Mouse (Mus musculus): ENCODE measurements at regions not wholly inside any gene's neighbourhood (a gene's known extent, or its start where the extent isn't known, plus 50 kb on each side); places are given as distances from the start of the nearest gene placed in this dataset.
A peak's percentile ranks its signal among the peaks of the same experiment; 100 is the strongest.

GRCm38 (mm10) chr14:78225677-78226076, 82.2 kb downstream of the Tnfsf11 start:
- Histone ChIP-seq H3K36me3 (ENCODE audit: control insufficient read depth, insufficient read depth) (no peaks in the 10 kb centered on the region), H3K4me1 (replicated peaks; ENCODE audit: control insufficient read depth, insufficient read depth, low read length) (no peaks in the 10 kb centered on the region), H3K4me2 (replicated peaks; ENCODE audit: low read depth) (no peak overlapping the region), H3K9ac (ENCODE audit: low read depth, low read length) (no peak overlapping the region), H3K27ac (ENCODE audit: low read depth, low read length) (no peak overlapping the region), H3K27me3 (replicated peaks; ENCODE audit: control insufficient read depth, insufficient read depth, low read length) (no peaks in the 10 kb centered on the region), H3K4me3 (ENCODE audit: low read depth, low read length) (no peak overlapping the region), H3K9me3 (ENCODE audit: control insufficient read depth) (no peaks in the 10 kb centered on the region)
- no peak for TF ChIP-seq CTCF (IDR thresholded peaks at IDR 0.05; ENCODE audit: low read depth)
- ATAC-seq: no peak
- WGBS: 60% methylated on average over 4 of the region's 4 CpGs

DNA sequence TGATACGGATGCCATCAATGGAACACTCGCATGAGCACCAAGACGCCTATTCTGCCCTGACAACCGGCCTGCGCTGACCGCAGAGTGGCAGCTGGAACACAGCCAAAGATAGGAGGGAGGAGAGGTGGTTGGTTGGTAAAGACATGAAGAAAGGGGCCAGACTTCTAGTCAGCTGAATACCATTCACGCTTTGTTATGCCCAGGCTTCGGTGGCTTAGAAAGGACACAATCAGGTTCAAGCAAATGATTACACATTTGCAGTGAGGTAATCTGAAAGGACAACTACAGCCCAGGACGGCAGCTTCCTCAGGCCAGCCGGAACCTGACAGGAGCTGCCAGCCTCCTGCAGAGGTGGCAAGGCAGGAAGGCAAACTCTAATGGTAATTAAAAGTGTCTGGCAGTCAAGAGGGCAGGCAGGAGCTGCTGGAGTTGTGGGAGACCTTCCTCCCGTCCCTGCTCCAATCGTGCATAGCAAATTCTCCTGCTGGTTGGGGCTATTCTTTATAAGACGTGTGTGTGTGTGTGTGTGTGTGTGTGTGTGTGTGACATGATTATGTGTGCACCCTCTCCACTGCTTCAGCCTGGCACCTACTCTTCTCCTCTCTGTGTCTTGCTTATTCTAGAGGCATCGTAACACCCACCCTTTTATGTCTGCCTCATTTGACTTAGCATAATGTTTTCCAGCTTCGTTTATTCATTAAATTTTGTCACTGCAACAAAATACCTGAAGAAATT, 91.4 kb downstream of the Tnfsf11 start:
- 33% methylated on average over 15 of the region's 15 CpGs for WGBS
- Histone ChIP-seq H3K36me3 (ENCODE audit: control insufficient read depth, insufficient read depth) (no peaks in the 10 kb centered on the region), H3K27ac (ENCODE audit: low read depth, low read length) (no peak overlapping the region), H3K4me2 (replicated peaks; ENCODE audit: low read depth) (no peak overlapping the region), H3K4me1 (replicated peaks; ENCODE audit: control insufficient read depth, insufficient read depth, low read length) (no peaks in the 10 kb centered on the region), H3K4me3 (ENCODE audit: low read depth, low read length) (no peak overlapping the region), H3K9me3 (ENCODE audit: control insufficient read depth) (no peaks in the 10 kb centered on the region), H3K9ac (ENCODE audit: low read depth, low read length) (no peak overlapping the region), H3K27me3 (replicated peaks; ENCODE audit: control insufficient read depth, insufficient read depth, low read length) (no peaks in the 10 kb centered on the region)
- no peak for TF ChIP-seq CTCF (IDR thresholded peaks at IDR 0.05; ENCODE audit: low read depth)
- ATAC-seq: no peak

- H3K4me2 ChIP-seq (replicated peaks; ENCODE audit: low read depth): no peak overlapping the region
- no peaks in the 10 kb centered on the region for H3K27me3 ChIP-seq (replicated peaks; ENCODE audit: control insufficient read depth, insufficient read depth, low read length)
- WGBS: 67% methylated on average over 4 of the region's 4 CpGs
- H3K36me3 ChIP-seq (ENCODE audit: control insufficient read depth, insufficient read depth): no peaks in the 10 kb centered on the region
- no peaks in the 10 kb centered on the region for H3K4me1 ChIP-seq (replicated peaks; ENCODE audit: control insufficient read depth, insufficient read depth, low read length)
- ATAC-seq: no peak
- H3K9ac ChIP-seq (ENCODE audit: low read depth, low read length): no peak overlapping the region
- TF ChIP-seq CTCF (IDR thresholded peaks at IDR 0.05; ENCODE audit: low read depth): no peak
- no peaks in the 10 kb centered on the region for H3K9me3 ChIP-seq (ENCODE audit: control insufficient read depth)
- no peak overlapping the region for H3K4me3 ChIP-seq (ENCODE audit: low read depth, low read length)
- H3K27ac ChIP-seq (ENCODE audit: low read depth, low read length): no peak overlapping the region
Observed at GRCm38 (mm10) chr14:78215491-78215890, 92.4 kb downstream of the Tnfsf11 start.

- TF ChIP-seq CTCF (IDR thresholded peaks at IDR 0.05; ENCODE audit: low read depth): no peak
- Histone ChIP-seq H3K9ac (ENCODE audit: low read depth, low read length) (no peak overlapping the region), H3K9me3 (ENCODE audit: control insufficient read depth) (no peaks in the 10 kb centered on the region), H3K4me3 (ENCODE audit: low read depth, low read length) (no peak overlapping the region), H3K27me3 (replicated peaks; ENCODE audit: control insufficient read depth, insufficient read depth, low read length) (no peaks in the 10 kb centered on the region), H3K4me1 (replicated peaks; ENCODE audit: control insufficient read depth, insufficient read depth, low read length) (no peaks in the 10 kb centered on the region), H3K36me3 (ENCODE audit: control insufficient read depth, insufficient read depth) (no peaks in the 10 kb centered on the region), H3K27ac (ENCODE audit: low read depth, low read length) (no peak overlapping the region), H3K4me2 (replicated peaks; ENCODE audit: low read depth) (no peak overlapping the region)
- whole genome bisulfite sequencing: 91% methylated on average over 4 of the region's 4 CpGs
- no peak for ATAC-seq
Observed at GRCm38 (mm10) chr14:78204566-78204863, 103.3 kb downstream of the Tnfsf11 start.

- Histone ChIP-seq H3K4me1 (replicated peaks; ENCODE audit: control insufficient read depth, insufficient read depth, low read length) (no peaks in the 10 kb centered on the region), H3K36me3 (ENCODE audit: control insufficient read depth, insufficient read depth) (no peaks in the 10 kb centered on the region), H3K27me3 (replicated peaks; ENCODE audit: control insufficient read depth, insufficient read depth, low read length) (no peaks in the 10 kb centered on the region), H3K9me3 (ENCODE audit: control insufficient read depth) (no peaks in the 10 kb centered on the region), H3K4me2 (replicated peaks; ENCODE audit: low read depth) (no peak overlapping the region), H3K4me3 (ENCODE audit: low read depth, low read length) (no peak overlapping the region), H3K9ac (ENCODE audit: low read depth, low read length) (no peak overlapping the region), H3K27ac (ENCODE audit: low read depth, low read length) (no peak overlapping the region)
- 83% methylated on average over 15 of the region's 15 CpGs for WGBS
- no peak for ATAC-seq
- no peak for TF ChIP-seq CTCF (IDR thresholded peaks at IDR 0.05; ENCODE audit: low read depth)
Observed at GRCm38 (mm10) chr14:78203726-78204565, 103.9 kb downstream of the Tnfsf11 start.

DNA sequence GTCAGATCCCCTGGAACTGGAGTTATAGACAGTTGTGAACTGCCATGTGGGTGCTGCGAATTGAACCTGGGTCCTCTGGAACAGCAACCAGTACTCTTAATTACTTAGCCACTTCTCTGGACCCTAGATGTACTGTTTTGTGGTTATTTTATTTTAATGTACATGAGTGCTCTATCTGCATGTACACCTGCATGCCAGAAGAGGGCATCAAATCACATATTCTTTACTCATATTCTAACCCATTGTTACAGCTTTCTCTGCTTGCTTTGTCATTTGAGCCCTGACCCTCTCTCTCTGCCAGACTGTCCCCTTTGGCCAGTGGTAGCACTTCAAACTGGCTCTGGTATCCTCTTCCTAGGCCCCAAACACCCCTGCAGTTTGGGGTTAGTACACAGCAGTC, 105.1 kb downstream of the Tnfsf11 start:
- no peaks in the 10 kb centered on the region for H3K27me3 ChIP-seq (replicated peaks; ENCODE audit: control insufficient read depth, insufficient read depth, low read length)
- no peak overlapping the region for H3K27ac ChIP-seq (ENCODE audit: low read depth, low read length)
- H3K4me1 ChIP-seq (replicated peaks; ENCODE audit: control insufficient read depth, insufficient read depth, low read length): no peaks in the 10 kb centered on the region
- no peak overlapping the region for H3K4me3 ChIP-seq (ENCODE audit: low read depth, low read length)
- H3K36me3 ChIP-seq (ENCODE audit: control insufficient read depth, insufficient read depth): no peaks in the 10 kb centered on the region
- H3K9me3 ChIP-seq (ENCODE audit: control insufficient read depth): no peaks in the 10 kb centered on the region
- ATAC-seq: no peak
- H3K9ac ChIP-seq (ENCODE audit: low read depth, low read length): no peak overlapping the region
- no peak overlapping the region for H3K4me2 ChIP-seq (replicated peaks; ENCODE audit: low read depth)
- 81% methylated on average over 1 of the region's 1 CpGs for WGBS
- peak; percentile 35 for TF ChIP-seq CTCF (IDR thresholded peaks at IDR 0.05; ENCODE audit: low read depth)

Measured in intestine, postnatal 0 days (tissue).